Mouse (Mus musculus): ENCODE measurements around the gene Rara. TPM values are rescaled to one million over a fixed set of nuclear protein-coding genes. Genes with fewer than 3 reads are reported as not detected.

Gene Rara
- polyA plus RNA-seq, 1 experiment from 2014 or later: 44.7 TPM

DNA sequence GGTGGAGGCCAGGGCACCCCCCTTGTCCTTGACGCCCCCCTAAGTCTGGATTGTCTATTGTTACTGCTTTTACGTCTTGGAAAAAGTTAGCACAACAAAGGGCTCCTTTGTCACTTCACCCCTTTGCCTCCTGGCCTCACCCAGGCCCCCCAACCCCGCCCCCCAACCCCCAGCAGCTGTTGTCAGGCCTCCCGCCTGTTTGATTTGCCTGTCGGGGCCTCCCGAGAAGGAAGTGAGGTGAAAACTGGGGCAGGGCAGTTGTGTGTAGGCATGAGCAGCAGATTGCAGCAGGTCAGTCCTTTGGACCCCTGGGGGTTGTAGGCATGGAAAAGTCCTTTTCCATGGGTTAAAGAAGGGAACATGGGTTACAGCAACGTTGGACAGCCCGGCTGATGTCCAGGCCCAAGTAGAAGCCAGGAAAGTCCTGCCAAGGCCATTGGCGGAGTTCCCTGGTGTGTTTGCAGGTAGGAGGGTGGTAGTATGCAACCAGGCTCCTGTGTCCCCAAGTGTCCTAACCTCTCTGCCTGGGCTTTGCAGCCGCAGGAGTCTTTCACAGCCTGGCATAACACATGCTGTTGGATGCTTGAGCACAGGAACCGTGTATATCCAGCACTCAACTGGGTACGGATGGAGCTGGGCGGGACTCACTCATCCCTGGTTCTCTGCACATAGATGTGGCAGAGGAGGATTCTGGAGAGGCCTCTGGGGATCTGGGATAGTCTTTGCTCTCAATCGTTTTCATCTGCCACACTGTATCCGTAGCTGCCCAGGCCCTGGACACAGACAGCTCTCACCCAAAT lies 37.2 kb downstream of the Rara start:
- H3K4me1 ChIP-seq: peaks cover 99% of the 10 kb centered on the region
- peak overlapping the region; percentile 58 for H3K4me3 ChIP-seq
- no peaks in the 10 kb centered on the region for H3K9me3 ChIP-seq
- no peaks in the 10 kb centered on the region for H3K27me3 ChIP-seq
- H3K9ac ChIP-seq: peak overlapping the region; percentile 72
- H3K4me2 ChIP-seq: peak overlapping the region; percentile 96
- WGBS: 21% methylated on average over 15 of the region's 15 CpGs
- no peak for ATAC-seq (ENCODE audit: insufficient number of reproducible peaks, insufficient read depth, low FRiP score, low TSS enrichment, low read depth)
- H3K27ac ChIP-seq: peak overlapping the region; percentile 90
- H3K36me3 ChIP-seq: peaks cover 34% of the 10 kb centered on the region

DNA sequence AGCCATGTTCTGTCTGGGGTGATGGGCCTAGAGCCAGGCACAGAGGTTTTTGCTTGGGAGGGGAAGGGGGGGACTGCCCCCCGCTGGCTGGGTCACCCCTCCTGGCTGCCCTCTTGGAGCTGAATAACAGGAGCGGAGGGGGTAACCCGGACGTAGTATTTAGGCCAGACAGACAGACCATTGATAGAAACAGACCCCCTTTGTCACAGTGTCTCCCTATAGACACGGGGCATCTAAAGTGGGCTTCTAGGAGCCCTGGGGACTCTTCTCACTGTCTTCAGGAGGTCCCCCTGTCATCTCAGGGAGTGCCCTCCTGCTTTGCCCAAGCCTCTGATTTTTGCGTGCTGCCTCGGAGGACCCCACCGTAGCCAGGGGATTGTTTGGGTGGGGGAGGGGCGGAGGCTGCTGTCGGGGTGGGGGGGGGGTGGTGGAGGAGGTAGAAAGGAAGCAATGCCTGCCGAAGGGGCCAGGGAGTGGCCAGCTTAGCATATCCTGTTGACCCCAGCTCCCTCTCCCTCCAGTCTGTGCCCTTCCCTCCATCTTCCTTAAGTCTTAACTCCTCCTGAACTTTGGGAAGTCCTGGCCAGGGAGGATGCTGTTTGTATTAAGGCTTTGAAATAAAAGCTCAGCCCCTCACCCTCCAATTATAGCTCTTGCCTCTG lies 37.9 kb downstream of the Rara start:
- Histone ChIP-seq H3K4me1 (peaks cover 100% of the 10 kb centered on the region), H3K27ac (peak overlapping the region; percentile 90), H3K36me3 (peaks cover 41% of the 10 kb centered on the region), H3K4me3 (peak overlapping the region; percentile 58), H3K9me3 (no peaks in the 10 kb centered on the region), H3K27me3 (no peaks in the 10 kb centered on the region), H3K9ac (peak overlapping the region; percentile 72), H3K4me2 (peak overlapping the region; percentile 96)
- WGBS: 9% methylated on average over 11 of the region's 11 CpGs
- no peak for ATAC-seq (ENCODE audit: insufficient number of reproducible peaks, insufficient read depth, low FRiP score, low TSS enrichment, low read depth)

DNA sequence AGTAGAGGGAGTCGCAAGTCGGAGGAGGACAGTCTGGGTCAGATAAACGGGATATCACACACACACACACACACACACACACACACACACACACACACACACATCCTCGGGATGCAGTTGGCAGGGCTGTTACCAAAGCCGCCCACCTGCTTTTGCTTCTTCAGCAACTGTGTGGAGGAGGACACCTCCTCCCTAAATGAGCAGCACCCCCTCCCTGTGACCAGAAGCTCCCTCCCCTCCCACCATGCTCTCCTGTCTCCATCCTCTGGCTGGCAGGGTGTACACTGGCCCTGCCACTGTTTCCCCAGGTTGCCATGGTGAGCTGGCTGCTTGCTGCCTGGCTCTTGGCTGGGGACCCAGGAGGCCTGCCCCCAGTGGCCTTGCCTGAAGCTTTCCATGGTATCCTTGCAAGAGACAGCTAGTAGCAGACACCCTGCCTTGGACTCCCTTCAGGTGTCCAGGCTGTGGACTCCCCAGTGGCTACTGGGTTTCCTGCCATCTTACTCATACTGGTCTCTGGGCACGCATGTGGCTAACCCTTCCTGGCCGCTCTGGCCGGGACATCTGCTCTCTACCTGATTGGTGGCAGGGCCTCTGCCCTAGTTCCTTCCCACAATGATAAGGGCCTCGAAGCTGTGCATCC lies 39.0 kb downstream of the Rara start:
- Histone ChIP-seq H3K4me2 (peak overlapping the region; percentile 96), H3K9ac (no peak overlapping the region), H3K36me3 (peaks cover 51% of the 10 kb centered on the region), H3K4me1 (peaks cover 100% of the 10 kb centered on the region), H3K9me3 (no peaks in the 10 kb centered on the region), H3K4me3 (no peak overlapping the region), H3K27me3 (no peaks in the 10 kb centered on the region), H3K27ac (peak overlapping the region; percentile 73; the same call in 1 of the 2 replicates)
- no peak for ATAC-seq (ENCODE audit: insufficient number of reproducible peaks, insufficient read depth, low FRiP score, low TSS enrichment, low read depth)
- WGBS: 44% methylated on average over 9 of the region's 9 CpGs

DNA sequence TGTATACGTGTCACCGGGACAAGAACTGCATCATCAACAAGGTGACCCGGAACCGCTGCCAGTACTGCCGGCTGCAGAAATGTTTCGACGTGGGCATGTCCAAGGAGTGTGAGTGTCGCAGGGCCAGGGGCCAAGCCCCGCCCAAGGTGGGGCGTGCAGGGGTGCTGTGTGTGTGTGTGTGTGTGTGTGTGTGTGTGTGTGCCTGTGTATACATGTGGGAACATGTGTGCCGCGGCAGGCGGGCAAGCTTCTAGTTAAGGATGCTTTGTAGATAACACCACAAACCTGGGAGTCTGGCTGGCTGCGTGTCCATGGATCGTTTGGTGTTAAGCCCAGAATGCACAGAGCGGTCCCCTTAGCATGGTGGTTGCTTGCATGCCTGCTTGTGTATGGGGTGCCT lies 40.5 kb downstream of the Rara start:
- Histone ChIP-seq H3K36me3 (peaks cover 62% of the 10 kb centered on the region), H3K9ac (peak overlapping the region; percentile 49; the same call in 1 of the 2 replicates), H3K9me3 (no peaks in the 10 kb centered on the region), H3K4me3 (no peak overlapping the region), H3K4me1 (peaks cover 86% of the 10 kb centered on the region), H3K27ac (peak overlapping the region; percentile 73), H3K27me3 (no peaks in the 10 kb centered on the region), H3K4me2 (0 out of 2 replicates have a peak overlapping the region, but pooled peaks have one; percentile 9)
- ATAC-seq (ENCODE audit: insufficient number of reproducible peaks, insufficient read depth, low FRiP score, low TSS enrichment, low read depth): no peak
- WGBS: 51% methylated on average over 16 of the region's 16 CpGs

DNA sequence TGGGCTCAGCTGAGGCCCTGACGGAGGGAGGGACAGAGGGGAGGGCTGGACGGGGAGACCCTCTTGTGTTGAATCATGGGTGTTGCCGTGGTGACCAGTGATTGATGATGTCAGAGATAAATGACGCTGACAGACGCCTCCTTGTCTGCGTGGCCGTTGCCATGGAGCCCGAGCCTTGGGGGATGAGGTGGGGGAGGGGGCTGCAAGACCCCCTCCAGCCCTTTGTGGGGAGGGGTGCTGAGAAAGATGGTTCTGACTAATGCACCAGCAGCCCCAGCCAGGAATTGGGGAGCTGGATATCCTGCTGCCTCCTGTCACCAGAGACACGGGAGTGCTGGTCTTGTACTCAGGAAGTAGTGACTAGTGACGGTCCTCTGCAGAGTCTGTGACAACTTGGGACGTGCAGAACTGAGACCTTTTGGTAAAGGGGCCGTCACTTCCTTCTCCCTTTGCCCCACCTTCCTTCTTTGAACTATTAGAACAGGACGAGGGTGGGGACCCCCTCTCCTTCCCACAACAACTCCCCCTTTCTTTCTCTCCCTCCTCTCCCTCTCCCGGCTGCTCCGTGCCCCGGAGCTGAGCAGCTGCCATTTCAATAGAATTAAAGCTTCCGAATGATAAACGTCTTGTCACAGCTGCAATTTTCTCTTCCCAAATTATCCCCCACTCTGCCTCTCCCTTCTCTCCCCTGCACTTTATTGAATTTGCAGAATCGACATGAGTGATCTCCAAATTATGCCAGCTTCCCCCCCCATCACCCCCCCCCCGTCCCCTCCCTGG lies 41.3 kb downstream of the Rara start:
- H3K9ac ChIP-seq: peak overlapping the region; percentile 49
- 10% methylated on average over 20 of the region's 20 CpGs for WGBS
- no peaks in the 10 kb centered on the region for H3K9me3 ChIP-seq
- peaks cover 70% of the 10 kb centered on the region for H3K36me3 ChIP-seq
- peak overlapping the region; percentile 73 for H3K27ac ChIP-seq
- no peak for ATAC-seq (ENCODE audit: insufficient number of reproducible peaks, insufficient read depth, low FRiP score, low TSS enrichment, low read depth)
- no peaks in the 10 kb centered on the region for H3K27me3 ChIP-seq
- peaks cover 78% of the 10 kb centered on the region for H3K4me1 ChIP-seq
- H3K4me3 ChIP-seq: peak overlapping the region; percentile 0; the same call in 1 of the 2 replicates
- H3K4me2 ChIP-seq: peak overlapping the region; percentile 9

DNA sequence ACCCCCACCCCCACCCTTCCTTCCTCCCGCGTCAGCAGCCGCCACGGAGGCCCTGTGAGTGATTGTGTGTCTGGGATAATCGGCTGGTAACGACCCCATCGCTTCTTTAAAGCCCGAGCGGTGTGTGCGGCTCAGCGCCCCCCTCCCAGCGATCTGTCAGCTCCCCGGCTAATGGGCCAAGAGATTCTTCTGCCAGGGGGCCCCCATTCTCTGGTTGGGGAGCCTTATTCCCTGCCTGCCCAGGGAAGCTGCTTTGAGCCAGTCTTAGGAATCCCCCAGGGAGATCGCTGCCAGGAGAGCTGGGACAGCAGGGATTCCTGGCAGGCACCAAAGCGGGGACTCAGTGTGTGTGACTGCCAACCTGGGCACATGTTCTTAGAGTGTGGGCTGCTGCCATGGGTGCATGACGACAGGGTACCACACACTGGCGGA lies 41.9 kb downstream of the Rara start:
- H3K4me1 ChIP-seq: peaks cover 72% of the 10 kb centered on the region
- H3K9ac ChIP-seq: 0 out of 2 replicates have a peak overlapping the region, but pooled peaks have one; percentile 32
- H3K36me3 ChIP-seq: peaks cover 76% of the 10 kb centered on the region
- no peaks in the 10 kb centered on the region for H3K27me3 ChIP-seq
- H3K9me3 ChIP-seq: no peaks in the 10 kb centered on the region
- WGBS: 18% methylated on average over 17 of the region's 17 CpGs
- peak overlapping the region; percentile 73 for H3K27ac ChIP-seq
- peak overlapping the region; percentile 7; the same call in 1 of the 2 replicates for H3K4me2 ChIP-seq
- no peak for ATAC-seq (ENCODE audit: insufficient number of reproducible peaks, insufficient read depth, low FRiP score, low TSS enrichment, low read depth)
- no peak overlapping the region for H3K4me3 ChIP-seq

DNA sequence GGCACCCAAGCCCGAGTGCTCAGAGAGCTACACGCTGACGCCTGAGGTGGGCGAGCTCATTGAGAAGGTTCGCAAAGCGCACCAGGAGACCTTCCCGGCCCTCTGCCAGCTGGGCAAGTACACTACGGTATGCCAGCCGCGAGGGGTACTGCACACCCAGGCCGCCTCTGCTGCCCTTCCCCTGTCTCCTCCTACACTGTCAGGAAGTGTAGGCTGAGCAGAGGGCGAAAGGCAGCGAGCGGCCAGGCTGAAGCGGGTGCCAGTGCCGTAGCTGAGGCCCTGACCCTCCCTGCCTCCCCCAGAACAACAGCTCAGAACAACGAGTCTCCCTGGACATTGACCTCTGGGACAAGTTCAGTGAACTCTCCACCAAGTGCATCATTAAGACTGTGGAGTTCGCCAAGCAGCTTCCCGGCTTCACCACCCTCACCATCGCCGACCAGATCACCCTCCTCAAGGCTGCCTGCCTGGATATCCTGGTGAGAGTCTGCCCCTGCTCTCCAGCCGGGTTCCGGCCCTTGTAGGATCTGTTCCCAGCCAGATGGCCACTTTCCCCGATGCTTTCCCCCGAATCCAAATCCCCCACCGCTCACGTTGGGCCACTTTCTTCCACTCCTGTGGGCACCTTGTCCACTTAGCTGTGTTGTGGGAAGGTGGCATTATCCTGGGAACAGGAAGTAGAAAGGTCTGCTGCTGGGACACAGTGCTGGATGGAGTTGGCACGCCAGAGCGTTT lies 42.7 kb downstream of the Rara start:
- 75% methylated on average over 29 of the region's 29 CpGs for WGBS
- peaks cover 84% of the 10 kb centered on the region for H3K36me3 ChIP-seq
- no peaks in the 10 kb centered on the region for H3K9me3 ChIP-seq
- no peak overlapping the region for H3K4me3 ChIP-seq
- peak overlapping the region; percentile 73 for H3K27ac ChIP-seq
- no peak overlapping the region; the same call in 1 of the 2 replicates for H3K4me2 ChIP-seq
- H3K9ac ChIP-seq: 0 out of 2 replicates have a peak overlapping the region, but pooled peaks have one; percentile 36
- no peaks in the 10 kb centered on the region for H3K27me3 ChIP-seq
- H3K4me1 ChIP-seq: peaks cover 63% of the 10 kb centered on the region
- no peak for ATAC-seq (ENCODE audit: insufficient number of reproducible peaks, insufficient read depth, low FRiP score, low TSS enrichment, low read depth)

DNA sequence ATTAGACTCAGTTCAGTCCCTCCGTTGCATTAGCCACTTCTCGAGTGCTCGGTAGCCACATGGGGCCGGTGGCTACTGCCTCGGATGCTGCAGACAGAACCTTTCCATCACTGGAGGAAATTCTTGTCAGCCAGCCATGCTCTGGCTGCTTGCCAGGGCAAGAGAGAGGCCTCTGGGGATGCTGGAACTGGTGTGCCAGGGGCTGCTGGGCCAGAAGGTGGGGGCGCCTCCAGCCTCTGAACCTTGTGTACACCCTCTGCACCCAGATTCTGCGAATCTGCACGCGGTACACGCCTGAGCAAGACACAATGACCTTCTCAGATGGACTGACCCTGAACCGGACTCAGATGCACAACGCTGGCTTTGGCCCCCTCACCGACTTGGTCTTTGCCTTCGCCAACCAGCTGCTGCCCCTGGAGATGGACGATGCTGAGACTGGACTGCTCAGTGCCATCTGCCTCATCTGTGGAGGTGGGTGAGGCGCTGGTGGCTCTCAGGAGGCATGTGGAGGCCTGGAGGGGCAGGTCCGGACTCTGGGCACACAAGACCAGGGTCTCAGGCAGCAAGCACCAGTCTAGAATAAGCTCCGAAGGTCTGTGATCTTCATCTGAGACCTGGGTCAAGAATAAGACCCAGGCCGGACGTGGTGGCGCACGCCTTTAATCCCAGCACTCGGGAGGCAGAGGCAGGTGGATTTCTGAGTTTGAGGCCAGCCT lies 43.9 kb downstream of the Rara start:
- H3K9ac ChIP-seq: peak overlapping the region; percentile 36; the same call in 1 of the 2 replicates
- peak overlapping the region; percentile 69 for H3K27ac ChIP-seq
- H3K4me2 ChIP-seq: no peak overlapping the region
- peaks cover 84% of the 10 kb centered on the region for H3K36me3 ChIP-seq
- H3K4me1 ChIP-seq: peaks cover 52% of the 10 kb centered on the region
- no peak for ATAC-seq (ENCODE audit: insufficient number of reproducible peaks, insufficient read depth, low FRiP score, low TSS enrichment, low read depth)
- no peak overlapping the region for H3K4me3 ChIP-seq
- H3K27me3 ChIP-seq: no peaks in the 10 kb centered on the region
- 74% methylated on average over 23 of the region's 23 CpGs for WGBS
- no peaks in the 10 kb centered on the region for H3K9me3 ChIP-seq

DNA sequence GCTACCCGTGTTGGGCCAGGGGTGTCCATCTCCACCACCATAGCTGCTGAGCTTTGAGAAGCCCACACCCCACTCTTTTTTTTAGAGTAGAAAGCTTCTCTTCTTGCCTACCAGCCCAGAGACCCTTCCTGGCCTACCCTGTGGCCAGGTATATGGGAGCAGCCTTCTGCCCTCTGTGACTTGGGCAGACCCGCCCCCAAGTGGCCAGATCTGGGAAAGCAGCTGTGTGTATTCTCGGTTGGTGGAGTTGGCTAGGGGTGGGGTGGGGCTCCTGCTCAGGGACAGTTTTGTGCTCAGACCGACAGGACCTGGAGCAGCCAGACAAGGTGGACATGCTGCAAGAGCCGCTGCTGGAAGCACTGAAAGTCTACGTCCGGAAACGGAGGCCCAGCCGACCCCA lies 44.6 kb downstream of the Rara start:
- Histone ChIP-seq H3K4me1 (peaks cover 45% of the 10 kb centered on the region), H3K4me2 (no peak overlapping the region), H3K27ac (no peak overlapping the region), H3K27me3 (no peaks in the 10 kb centered on the region), H3K4me3 (no peak overlapping the region), H3K9ac (no peak overlapping the region), H3K36me3 (peaks cover 79% of the 10 kb centered on the region), H3K9me3 (no peaks in the 10 kb centered on the region)
- WGBS: 54% methylated on average over 9 of the region's 9 CpGs
- ATAC-seq (ENCODE audit: insufficient number of reproducible peaks, insufficient read depth, low FRiP score, low TSS enrichment, low read depth): no peak

DNA sequence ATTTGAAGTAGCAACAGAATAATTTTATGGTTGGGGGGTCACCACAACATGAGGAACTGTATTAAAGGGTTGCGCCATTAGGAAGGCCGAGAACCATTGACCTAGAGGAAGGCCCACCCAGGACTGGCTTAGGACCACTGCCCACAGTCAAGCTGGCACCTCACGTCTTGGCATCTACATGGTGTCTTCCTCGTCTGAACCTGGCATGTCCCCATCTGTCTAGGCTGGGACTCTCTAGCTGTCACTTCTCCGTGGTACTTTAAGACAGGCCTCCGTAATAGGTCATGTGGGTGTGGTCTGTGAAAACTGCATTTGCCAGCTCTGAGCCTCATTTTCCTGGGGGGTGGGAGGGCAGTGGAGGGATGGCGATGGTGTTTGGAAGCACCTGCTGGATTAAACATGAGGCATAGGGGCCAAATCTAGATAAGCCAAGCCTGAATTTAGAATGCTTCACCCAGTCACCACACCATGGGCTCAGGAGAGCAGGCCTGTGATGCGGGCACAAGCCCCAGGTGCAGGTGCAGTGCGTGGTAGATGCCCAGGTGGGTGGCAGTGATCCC lies 45.3 kb downstream of the Rara start:
- no peak overlapping the region for H3K4me3 ChIP-seq
- H3K36me3 ChIP-seq: peaks cover 75% of the 10 kb centered on the region
- no peak for ATAC-seq (ENCODE audit: insufficient number of reproducible peaks, insufficient read depth, low FRiP score, low TSS enrichment, low read depth)
- H3K4me1 ChIP-seq: peaks cover 38% of the 10 kb centered on the region
- no peak overlapping the region for H3K9ac ChIP-seq
- H3K27ac ChIP-seq: no peak overlapping the region
- H3K4me2 ChIP-seq: no peak overlapping the region
- no peaks in the 10 kb centered on the region for H3K27me3 ChIP-seq
- no peaks in the 10 kb centered on the region for H3K9me3 ChIP-seq
- WGBS: 88% methylated on average over 9 of the region's 9 CpGs
